Mouse (Mus musculus): ENCODE measurements around the gene Afg1l. TPM values are rescaled to one million over a fixed set of nuclear protein-coding genes. Genes with fewer than 3 reads are reported as not detected.

The Afg1l gene
- total and polyA plus RNA-seq, 3 experiments, result 3.7 to 9.2 (median 8.4) TPM

DNA sequence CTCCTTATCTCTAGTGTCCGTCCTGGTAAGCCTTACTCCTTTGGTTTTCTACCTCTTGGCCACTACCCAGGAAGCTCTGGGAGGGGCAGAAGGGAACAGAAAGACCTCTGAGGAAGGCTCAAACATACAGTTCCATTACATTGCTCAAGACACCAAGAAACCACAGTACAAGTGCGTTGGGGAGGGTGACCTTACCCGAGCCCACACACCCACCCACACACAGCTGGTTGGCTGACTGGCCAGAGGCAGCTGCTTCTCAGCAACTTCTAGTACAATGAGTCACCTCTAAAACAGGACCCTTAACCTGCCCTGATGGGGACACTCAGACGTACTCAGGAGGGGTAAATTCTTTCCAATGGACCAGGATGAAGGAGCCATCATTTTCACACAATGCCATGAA lies 184.5 kb downstream of the Afg1l start:
- H3K4me1 ChIP-seq (ENCODE audit: insufficient read depth, low read depth, low read length), result peaks cover 22% of the 10 kb centered on the region
- DNase-seq (ENCODE audit: low spot score), result no peak
- no peaks in the 10 kb centered on the region for H3K9me3 ChIP-seq (replicated peaks)
- no peak for ATAC-seq (ENCODE audit: extremely low read depth, insufficient number of reproducible peaks, low FRiP score, poor library complexity, severe bottlenecking)
- no peaks in the 10 kb centered on the region for H3K36me3 ChIP-seq (replicated peaks)
- H3K4me3 ChIP-seq (ENCODE audit: low read depth, low read length), result no peak overlapping the region
- peaks cover 16% of the 10 kb centered on the region for H3K27me3 ChIP-seq (ENCODE audit: insufficient read depth, low read length)
- TF ChIP-seq GATA2 (IDR thresholded peaks at IDR 0.05; ENCODE audit: borderline replicate concordance, low read depth, low read length), result no peak
- TF ChIP-seq TAL1 (conservative IDR thresholded peaks at IDR 0.05; ENCODE audit: low read depth, low read length), result no peak
- TF ChIP-seq POLR2AphosphoS5 (IDR thresholded peaks at IDR 0.05; ENCODE audit: insufficient replicate concordance, low read depth, low read length), result no peak
- no peak for TF ChIP-seq GATA1 (IDR thresholded peaks at IDR 0.05; ENCODE audit: borderline replicate concordance, low read length)
- TF ChIP-seq CTCF (IDR thresholded peaks at IDR 0.05; ENCODE audit: low read depth, low read length), result no peak

DNA sequence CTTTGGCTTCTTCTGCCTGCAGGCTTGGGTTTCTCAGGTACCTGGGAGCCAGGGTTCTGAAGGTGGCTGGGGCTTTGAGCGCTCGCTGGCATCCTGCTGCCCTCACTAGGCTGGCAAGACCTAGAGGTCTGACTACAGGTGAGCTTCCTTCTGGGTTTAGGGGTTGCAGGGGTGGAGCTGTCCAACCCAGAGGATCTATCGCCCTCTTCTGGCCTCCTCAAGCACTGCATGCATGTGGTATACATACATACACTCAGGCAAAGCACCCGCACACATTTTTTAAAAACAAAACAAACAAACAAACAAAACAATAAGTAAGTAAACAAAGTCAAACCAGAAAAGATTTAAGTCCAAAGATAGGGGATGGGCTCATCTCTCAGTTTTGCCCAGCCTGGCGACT lies 187.0 kb downstream of the Afg1l start:
- H3K36me3 ChIP-seq (replicated peaks), result no peaks in the 10 kb centered on the region

DNA sequence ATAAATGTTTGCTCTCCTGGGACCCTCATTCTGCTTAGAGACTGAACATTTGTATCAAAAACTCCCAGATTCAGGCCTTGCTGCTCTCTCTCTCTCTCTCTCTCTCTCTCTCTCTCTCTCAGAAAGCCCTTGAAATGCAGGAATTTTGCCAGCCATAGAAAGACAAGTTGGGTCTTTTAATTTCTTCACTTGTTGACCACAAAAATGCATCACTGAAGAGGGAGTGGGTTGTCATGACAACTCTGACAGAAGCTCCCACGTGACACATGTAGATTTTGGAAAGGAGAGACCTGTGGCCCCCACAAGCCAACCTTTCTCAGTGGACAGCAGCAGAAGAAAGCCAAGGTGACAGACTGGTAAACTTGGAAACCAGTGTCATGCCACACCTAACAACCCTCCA lies 190.7 kb downstream of the Afg1l start:
- no peaks in the 10 kb centered on the region for H3K36me3 ChIP-seq (replicated peaks)
- TF ChIP-seq TAL1 (conservative IDR thresholded peaks at IDR 0.05; ENCODE audit: low read depth, low read length), result no peak
- no peak for TF ChIP-seq GATA1 (IDR thresholded peaks at IDR 0.05; ENCODE audit: borderline replicate concordance, low read length)
- TF ChIP-seq GATA2 (IDR thresholded peaks at IDR 0.05; ENCODE audit: borderline replicate concordance, low read depth, low read length), result no peak
- no peak for TF ChIP-seq POLR2AphosphoS5 (IDR thresholded peaks at IDR 0.05; ENCODE audit: insufficient replicate concordance, low read depth, low read length)
- no peak for TF ChIP-seq CTCF (IDR thresholded peaks at IDR 0.05; ENCODE audit: low read depth, low read length)
- no peak for DNase-seq (ENCODE audit: low spot score)
- no peak overlapping the region for H3K4me3 ChIP-seq (ENCODE audit: low read depth, low read length)
- H3K9me3 ChIP-seq (replicated peaks), result peaks cover 14% of the 10 kb centered on the region
- peaks cover 7% of the 10 kb centered on the region for H3K27me3 ChIP-seq (ENCODE audit: insufficient read depth, low read length)
- no peaks in the 10 kb centered on the region for H3K4me1 ChIP-seq (ENCODE audit: insufficient read depth, low read depth, low read length)
- no peak for ATAC-seq (ENCODE audit: extremely low read depth, insufficient number of reproducible peaks, low FRiP score, poor library complexity, severe bottlenecking)

More for the DNA sequence above, 187.0 kb downstream of the Afg1l start:
- DNase-seq (ENCODE audit: low spot score) (no peak), ATAC-seq (ENCODE audit: extremely low read depth, insufficient number of reproducible peaks, low FRiP score, poor library complexity, severe bottlenecking) (no peak; the same call in 1 of the 2 replicates)
- Histone ChIP-seq H3K9me3 (replicated peaks) (peaks cover 3% of the 10 kb centered on the region), H3K27me3 (ENCODE audit: insufficient read depth, low read length) (peaks cover 16% of the 10 kb centered on the region), H3K4me1 (ENCODE audit: insufficient read depth, low read depth, low read length) (peaks cover 20% of the 10 kb centered on the region), H3K4me3 (ENCODE audit: low read depth, low read length) (no peak overlapping the region)
- TF ChIP-seq POLR2AphosphoS5 (IDR thresholded peaks at IDR 0.05; ENCODE audit: insufficient replicate concordance, low read depth, low read length) (no peak), CTCF (IDR thresholded peaks at IDR 0.05; ENCODE audit: low read depth, low read length) (peak; percentile 71; the same call in 1 of the 2 replicates)

DNA sequence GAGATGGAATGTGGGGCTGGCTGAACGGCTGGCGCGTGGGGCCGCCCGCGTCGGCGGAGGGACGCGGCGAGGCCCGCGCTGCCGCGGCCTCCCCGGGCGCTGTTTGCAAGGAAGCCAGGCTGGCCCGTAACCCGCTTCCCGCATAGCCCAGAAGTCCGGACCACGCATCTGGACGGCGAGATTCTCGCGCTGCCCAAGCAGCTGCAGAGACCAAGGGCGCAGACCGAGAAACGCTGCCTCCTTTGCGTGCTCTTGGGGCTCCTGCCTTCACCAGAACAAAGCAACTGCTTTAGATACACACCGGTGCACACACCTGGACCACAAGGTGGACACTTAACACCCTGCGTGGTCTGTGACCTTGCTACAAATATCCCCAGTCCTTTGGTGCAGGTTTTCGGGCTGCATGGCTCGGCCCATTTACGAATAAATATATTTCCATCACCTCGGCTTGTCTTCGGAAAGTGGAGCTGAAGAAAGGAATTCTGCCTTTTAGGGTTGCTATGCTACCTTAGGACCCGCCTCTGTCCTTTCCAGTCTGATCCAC lies 200.0 kb downstream of the Afg1l start:
- no peak for DNase-seq (ENCODE audit: low spot score)
- H3K27me3 ChIP-seq (ENCODE audit: insufficient read depth, low read length), result peaks cover 3% of the 10 kb centered on the region; the same call in 1 of the 2 replicates
- peaks cover 12% of the 10 kb centered on the region for H3K9me3 ChIP-seq (replicated peaks)
- H3K36me3 ChIP-seq (replicated peaks), result peaks cover 19% of the 10 kb centered on the region
- peak overlapping the region; percentile 89 for H3K4me3 ChIP-seq (ENCODE audit: low read depth, low read length)
- ATAC-seq (ENCODE audit: extremely low read depth, insufficient number of reproducible peaks, low FRiP score, poor library complexity, severe bottlenecking), result no peak
- TF ChIP-seq POLR2AphosphoS5 (IDR thresholded peaks at IDR 0.05; ENCODE audit: insufficient replicate concordance, low read depth, low read length) (no peak), GATA2 (IDR thresholded peaks at IDR 0.05; ENCODE audit: borderline replicate concordance, low read depth, low read length) (no peak), TAL1 (conservative IDR thresholded peaks at IDR 0.05; ENCODE audit: low read depth, low read length) (no peak)
- peaks cover 36% of the 10 kb centered on the region for H3K4me1 ChIP-seq (ENCODE audit: insufficient read depth, low read depth, low read length)

DNA sequence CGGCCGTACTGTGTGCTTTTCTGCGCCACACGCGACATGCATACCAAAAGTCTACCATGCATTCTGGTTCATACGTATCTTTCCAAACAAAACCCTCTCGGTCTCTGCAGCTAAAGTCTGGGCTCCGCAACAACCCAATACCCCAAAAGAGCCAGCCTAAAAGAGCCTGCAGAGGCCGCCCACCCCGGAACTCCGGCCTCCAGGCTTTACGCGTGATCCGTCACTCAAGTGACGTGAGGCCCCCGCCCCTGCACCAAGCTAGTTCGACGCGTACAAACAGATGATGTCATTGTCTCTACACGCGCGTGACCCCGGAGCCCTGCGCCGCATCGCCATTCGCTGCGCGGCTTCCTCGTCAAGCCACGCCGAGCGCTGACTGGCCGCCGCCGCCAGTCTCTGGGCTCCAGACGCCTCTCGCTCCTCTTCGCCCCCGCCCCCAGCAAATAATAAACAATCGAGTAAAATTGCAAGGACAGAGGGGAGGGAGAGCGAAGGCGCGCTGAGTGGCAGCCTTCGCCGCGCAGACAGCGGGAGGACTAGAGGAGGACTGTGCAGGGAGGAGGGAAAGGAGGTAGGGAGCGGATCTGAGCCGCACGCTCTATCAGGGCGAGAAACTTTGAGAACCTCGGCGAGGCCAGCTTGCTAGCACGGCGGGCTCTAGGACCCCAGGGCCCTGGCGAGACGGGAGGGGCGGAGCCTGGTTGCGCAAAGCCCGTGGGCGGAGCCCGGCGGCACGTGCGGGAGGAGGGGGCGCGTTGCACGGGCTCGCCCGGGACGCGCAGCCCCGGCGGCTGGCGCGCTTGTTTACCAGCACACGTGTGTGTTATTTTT lies 200.7 kb downstream of the Afg1l start:
- H3K36me3 ChIP-seq (replicated peaks), result peaks cover 22% of the 10 kb centered on the region
- TF ChIP-seq TAL1 (conservative IDR thresholded peaks at IDR 0.05; ENCODE audit: low read depth, low read length) (no peak), GATA1 (IDR thresholded peaks at IDR 0.05; ENCODE audit: borderline replicate concordance, low read length) (no peak)
- H3K4me3 ChIP-seq (ENCODE audit: low read depth, low read length), result peak overlapping the region; percentile 89
- H3K4me1 ChIP-seq (ENCODE audit: insufficient read depth, low read depth, low read length), result peaks cover 40% of the 10 kb centered on the region
- ATAC-seq (ENCODE audit: extremely low read depth, insufficient number of reproducible peaks, low FRiP score, poor library complexity, severe bottlenecking), result peak; percentile 77
- H3K27me3 ChIP-seq (ENCODE audit: insufficient read depth, low read length), result peaks cover 3% of the 10 kb centered on the region; the same call in 1 of the 2 replicates
- DNase-seq (ENCODE audit: low spot score), result peak; percentile 95
- peaks cover 12% of the 10 kb centered on the region for H3K9me3 ChIP-seq (replicated peaks)

DNA sequence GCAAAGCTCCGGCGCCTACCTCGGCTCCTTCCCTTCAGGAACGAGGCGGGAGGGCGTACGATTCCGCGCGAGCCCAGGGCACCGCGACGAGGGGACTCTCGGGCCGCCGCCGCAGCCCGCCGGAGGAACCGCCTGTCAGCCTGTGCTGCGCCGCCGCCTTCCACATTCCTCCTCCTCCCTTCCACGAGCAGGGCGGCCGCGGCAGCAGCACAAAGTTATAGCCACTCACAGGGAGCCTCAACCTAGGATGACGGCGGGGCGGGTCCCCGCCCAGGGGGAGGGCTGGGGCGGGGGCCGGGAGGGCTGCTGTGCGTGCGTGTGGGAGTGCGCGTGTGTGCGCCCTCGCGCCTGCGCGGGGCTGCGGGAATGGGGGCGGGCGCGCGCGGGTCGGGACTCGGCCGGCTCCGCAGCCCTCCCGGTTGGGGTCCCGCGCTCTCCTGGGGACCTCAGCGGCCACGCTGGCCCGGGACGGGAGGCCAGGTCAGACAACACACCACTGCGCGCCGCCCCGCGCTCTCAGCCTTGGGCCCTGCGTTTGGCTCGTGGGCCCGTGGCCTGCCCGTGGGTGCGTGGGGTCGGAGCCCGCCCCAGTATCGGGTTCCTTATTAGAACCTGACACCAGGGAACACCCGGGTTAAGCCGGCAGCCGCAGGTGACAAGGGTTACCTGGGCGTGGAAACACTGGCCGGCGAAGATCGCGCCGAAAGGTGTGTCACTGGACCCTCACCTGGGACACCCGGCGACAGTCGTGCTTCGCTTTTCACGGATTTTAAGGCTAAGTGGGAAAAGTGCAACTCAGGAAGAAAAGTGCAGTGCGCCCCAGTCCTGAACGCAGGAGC lies 201.6 kb downstream of the Afg1l start, which contains the start of gene Foxo3:
Gene Foxo3 (minus strand): TSS at position 249 of the 839 bp plus-strand sequence.
- H3K36me3 ChIP-seq (replicated peaks), result peaks cover 29% of the 10 kb centered on the region

More for the DNA sequence above, 201.6 kb downstream of the Afg1l start, which contains the start of gene Foxo3:
- ATAC-seq (ENCODE audit: extremely low read depth, insufficient number of reproducible peaks, low FRiP score, poor library complexity, severe bottlenecking) (peak; percentile 29), DNase-seq (ENCODE audit: low spot score) (peak; percentile 93)
- Histone ChIP-seq H3K4me3 (ENCODE audit: low read depth, low read length) (peak within 1 kb of the TSS; percentile 89), H3K9me3 (replicated peaks) (peaks cover 8% of the 10 kb centered on the region), H3K27me3 (ENCODE audit: insufficient read depth, low read length) (peaks cover 3% of the 10 kb centered on the region; the same call in 1 of the 2 replicates), H3K4me1 (ENCODE audit: insufficient read depth, low read depth, low read length) (peaks cover 48% of the 10 kb centered on the region)
- no peak for TF ChIP-seq POLR2AphosphoS5 (IDR thresholded peaks at IDR 0.05; ENCODE audit: insufficient replicate concordance, low read depth, low read length)
- no peak for TF ChIP-seq TAL1 (conservative IDR thresholded peaks at IDR 0.05; ENCODE audit: low read depth, low read length)
- TF ChIP-seq CTCF (IDR thresholded peaks at IDR 0.05; ENCODE audit: low read depth, low read length), result no peak
- no peak for TF ChIP-seq GATA2 (IDR thresholded peaks at IDR 0.05; ENCODE audit: borderline replicate concordance, low read depth, low read length)
- TF ChIP-seq GATA1 (IDR thresholded peaks at IDR 0.05; ENCODE audit: borderline replicate concordance, low read length), result no peak

Measured in G1E (cell line).